Mouse (Mus musculus) cerebellum, adult 2 months (tissue): ENCODE data around the gene Gm28729.

ENCODE experiments used
- CTCF ChIP-seq: fragments of 200-500 bp; IDR thresholded peaks from 2 replicates; pipeline ENCODE4 v1.5.1; 2011; ENCODE audit warnings: low read depth, mild to moderate bottlenecking, control low read depth, low read length, moderate library complexity, borderline replicate concordance; ENCODE audit not compliant: insufficient read depth
- POLR2A ChIP-seq: fragments of 200-500 bp; IDR thresholded peaks from 2 replicates; pipeline ENCODE4 v1.6.1; 2011; ENCODE audit warnings: low read length, control low read depth, borderline replicate concordance; ENCODE audit not compliant: insufficient read depth

DNA sequence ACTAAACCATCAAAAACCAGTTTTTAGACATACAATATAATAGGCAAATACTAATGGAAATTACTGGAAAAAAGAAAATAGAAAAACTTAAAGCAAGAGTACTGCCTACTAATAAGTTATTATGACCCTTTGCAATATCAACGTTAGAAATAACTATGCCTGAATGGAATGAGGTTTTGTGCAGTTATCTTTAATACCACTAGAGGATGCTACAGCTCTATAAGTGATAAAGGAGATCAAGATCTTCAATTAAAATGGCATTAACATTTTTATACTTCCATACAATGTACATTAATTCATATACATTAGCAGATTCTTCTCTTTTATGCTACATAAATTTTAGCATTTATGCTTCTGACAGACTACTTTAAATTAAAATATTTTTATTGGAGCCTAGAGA lies 48.2 kb upstream of the Gm28729 start:
- no peak for TF ChIP-seq POLR2A
- peak; percentile 51; the same call in 1 of the 2 replicates for TF ChIP-seq CTCF
